Mouse (Mus musculus): ENCODE measurements around the gene Cdk5r1. TPM values are rescaled to one million over a fixed set of nuclear protein-coding genes. Genes with fewer than 3 reads are reported as not detected.
"Not testable (repeated sequence)": the region's sequence is repeated elsewhere in the genome, so short reads cannot be mapped to it uniquely, and the experiment has no call there.

Gene Cdk5r1
- polyA plus RNA-seq (2015; fragmentation: Nextera tagmentation; extraction: Ambion mirVana): 81.6 and 90.9 TPM in 2 replicates

DNA sequence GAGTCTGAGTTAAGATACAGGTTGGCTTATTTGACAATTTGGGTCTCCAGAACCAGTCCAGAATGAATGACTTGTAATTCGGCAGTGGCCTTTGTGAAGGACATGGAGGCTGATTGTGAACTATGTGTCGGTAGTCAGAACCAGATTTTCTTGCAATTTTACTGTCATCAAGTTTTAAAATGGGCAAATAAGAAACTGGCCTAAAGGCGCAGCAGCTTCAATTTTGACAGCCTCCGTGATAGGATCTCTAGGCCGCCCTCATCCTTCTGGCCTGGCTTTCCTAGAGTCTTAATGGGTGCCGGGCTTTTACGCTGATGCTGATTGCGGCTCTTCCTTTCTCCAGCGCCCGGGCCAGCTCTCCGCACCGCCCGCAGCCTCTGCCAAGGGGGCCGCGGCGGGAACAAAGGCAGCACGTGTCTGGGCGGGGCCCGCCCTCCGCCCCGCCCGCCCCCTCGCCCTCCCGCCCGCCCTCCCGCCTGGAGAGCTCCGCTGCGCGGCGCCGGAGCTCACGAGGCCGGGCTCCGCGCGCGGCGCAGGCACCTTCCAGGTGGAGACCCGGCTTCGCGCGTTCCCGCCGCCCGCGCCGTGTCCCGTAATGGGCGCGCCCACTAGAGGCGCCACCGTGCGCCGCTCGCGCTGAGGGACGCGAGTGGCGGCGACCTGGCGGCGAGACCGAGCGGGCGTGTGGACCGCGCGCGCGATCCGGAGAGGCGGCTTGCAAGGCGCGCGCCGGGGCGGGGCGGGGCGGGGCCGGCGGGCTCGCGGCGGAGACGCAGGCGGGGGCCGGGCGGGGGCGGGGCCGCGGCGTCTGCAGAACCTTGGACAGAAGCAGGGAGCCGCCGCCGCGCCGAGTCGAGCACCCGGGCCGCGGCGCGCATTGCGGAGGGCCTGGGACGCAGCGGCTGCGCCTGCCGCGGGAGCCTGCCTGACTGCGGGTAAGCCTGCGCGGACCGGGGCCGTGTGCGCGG is at the start of gene Cdk5r1:
TSS of gene Cdk5r1 (plus strand) at position 802 of the 968 bp plus-strand sequence.
- Histone ChIP-seq H3K27ac (replicated peaks) (peak within 1 kb of the TSS; percentile 98), H3K27me3 (no peaks in the 10 kb centered on the region), H3K36me3 (peaks cover 12% of the 10 kb centered on the region), H3K4me2 (peak within 1 kb of the TSS; percentile 94), H3K9ac (peak within 1 kb of the TSS; percentile 95), H3K4me3 (peak within 1 kb of the TSS; percentile 75), H3K4me1 (replicated peaks) (peaks cover 22% of the 10 kb centered on the region), H3K9me3 (no peaks in the 10 kb centered on the region)
- WGBS: 1% methylated on average over 65 of the region's 116 CpGs
- peak; percentile 92 for ATAC-seq (ENCODE audit: low FRiP score, low read depth)

GRCm38 (mm10) chr11:80428381-80429008 is 48.3 kb upstream of the Cdk5r1 start, which contains the start of gene Psmd11:
Gene Psmd11, plus strand, starts transcription at chr11:80428615.
- peak within 1 kb of the TSS; percentile 93 for H3K27ac ChIP-seq (replicated peaks)
- peak; percentile 99 for ATAC-seq (ENCODE audit: low FRiP score, low read depth)
- peak within 1 kb of the TSS; percentile 70 for H3K4me2 ChIP-seq
- H3K4me1 ChIP-seq (replicated peaks): peaks cover 11% of the 10 kb centered on the region
- H3K36me3 ChIP-seq: peaks cover 17% of the 10 kb centered on the region
- H3K27me3 ChIP-seq: no peaks in the 10 kb centered on the region
- H3K9ac ChIP-seq: peak within 1 kb of the TSS; percentile 96
- H3K4me3 ChIP-seq: peak within 1 kb of the TSS; percentile 95
- H3K9me3 ChIP-seq: no peaks in the 10 kb centered on the region
- WGBS: under 1% methylated on average over 51 of the region's 58 CpGs

DNA sequence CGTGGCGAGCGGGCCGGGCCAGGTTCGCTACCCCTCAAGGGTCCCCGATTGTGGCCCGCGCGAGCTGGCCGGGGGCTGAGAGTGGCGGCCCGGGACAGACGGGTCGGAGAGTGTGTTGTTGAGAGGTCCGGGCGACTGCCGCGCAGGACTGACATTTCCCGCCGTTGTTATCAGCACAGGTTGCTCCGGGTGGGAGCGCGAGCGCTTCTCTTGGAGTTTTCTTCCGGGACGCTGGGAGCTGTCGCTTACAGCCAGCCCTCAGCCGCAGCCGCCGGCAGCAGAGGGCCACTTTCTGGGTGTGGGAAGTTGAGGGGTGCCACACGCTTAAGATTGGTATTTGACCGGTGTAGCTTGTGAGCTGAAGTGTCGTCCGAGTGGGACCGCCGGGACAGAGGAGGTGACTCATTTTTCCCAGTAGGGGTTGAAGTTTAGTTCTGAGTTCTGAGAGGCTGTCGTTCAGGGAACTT is 47.8 kb upstream of the Cdk5r1 start:
- under 1% methylated on average over 35 of the region's 37 CpGs for WGBS
- Histone ChIP-seq H3K27me3 (no peaks in the 10 kb centered on the region), H3K27ac (replicated peaks) (peak overlapping the region; percentile 93), H3K4me2 (peak overlapping the region; percentile 70), H3K9ac (peak overlapping the region; percentile 96), H3K9me3 (no peaks in the 10 kb centered on the region), H3K36me3 (peaks cover 18% of the 10 kb centered on the region), H3K4me3 (peak overlapping the region; percentile 95), H3K4me1 (replicated peaks) (peaks cover 11% of the 10 kb centered on the region)
- no peak for ATAC-seq (ENCODE audit: low FRiP score, low read depth)

- H3K4me2 ChIP-seq: peak overlapping the region; percentile 70
- peaks cover 19% of the 10 kb centered on the region for H3K36me3 ChIP-seq
- H3K4me1 ChIP-seq (replicated peaks): peaks cover 11% of the 10 kb centered on the region
- peak overlapping the region; percentile 95 for H3K4me3 ChIP-seq
- no peaks in the 10 kb centered on the region for H3K27me3 ChIP-seq
- H3K27ac ChIP-seq (replicated peaks): no peak overlapping the region
- 63% methylated on average over 14 of the region's 14 CpGs for WGBS
- no peaks in the 10 kb centered on the region for H3K9me3 ChIP-seq
- no peak for ATAC-seq (ENCODE audit: low FRiP score, low read depth)
- H3K9ac ChIP-seq: peak overlapping the region; percentile 96
Measured at GRCm38 (mm10) chr11:80429500-80430166, 47.2 kb upstream of the Cdk5r1 start.

- WGBS: 94% methylated on average over 3 of the region's 3 CpGs
- Histone ChIP-seq H3K9me3 (no peaks in the 10 kb centered on the region), H3K36me3 (peaks cover 23% of the 10 kb centered on the region), H3K4me3 (no peak overlapping the region), H3K27me3 (no peaks in the 10 kb centered on the region), H3K27ac (replicated peaks) (no peak overlapping the region), H3K9ac (no peak overlapping the region), H3K4me1 (replicated peaks) (peaks cover 11% of the 10 kb centered on the region), H3K4me2 (no peak overlapping the region)
- no peak for ATAC-seq (ENCODE audit: low FRiP score, low read depth)
Measured at GRCm38 (mm10) chr11:80430366-80430910, 46.4 kb upstream of the Cdk5r1 start.

DNA sequence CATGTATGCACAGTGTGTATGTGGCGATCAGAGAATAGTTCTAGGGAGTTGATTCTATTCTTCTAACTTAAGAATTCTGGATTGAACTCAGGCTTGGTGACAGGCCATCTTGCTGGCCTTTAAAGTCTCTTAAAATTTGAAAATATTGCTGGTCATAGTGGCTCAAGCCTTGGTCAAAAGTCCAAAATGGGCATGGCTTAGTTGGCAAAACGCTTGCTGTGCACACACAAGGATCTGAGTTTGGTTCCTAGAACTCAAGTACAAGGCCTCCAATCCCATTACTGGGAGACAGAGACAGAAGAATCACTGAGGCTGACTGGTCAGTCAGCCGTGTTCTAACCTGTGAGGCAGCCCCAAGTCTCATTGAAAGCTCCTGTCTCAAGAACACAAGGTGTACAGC is 29.9 kb upstream of the Cdk5r1 start:
- WGBS: 95% methylated on average over 3 of the region's 3 CpGs
- Histone ChIP-seq H3K4me2 (no peak overlapping the region), H3K4me3 (no peak overlapping the region), H3K27ac (replicated peaks) (no peak overlapping the region), H3K27me3 (no peaks in the 10 kb centered on the region), H3K9me3 (no peaks in the 10 kb centered on the region), H3K36me3 (peaks cover 41% of the 10 kb centered on the region), H3K4me1 (replicated peaks) (no peaks in the 10 kb centered on the region), H3K9ac (no peak overlapping the region)
- no peak for ATAC-seq (ENCODE audit: low FRiP score, low read depth)

DNA sequence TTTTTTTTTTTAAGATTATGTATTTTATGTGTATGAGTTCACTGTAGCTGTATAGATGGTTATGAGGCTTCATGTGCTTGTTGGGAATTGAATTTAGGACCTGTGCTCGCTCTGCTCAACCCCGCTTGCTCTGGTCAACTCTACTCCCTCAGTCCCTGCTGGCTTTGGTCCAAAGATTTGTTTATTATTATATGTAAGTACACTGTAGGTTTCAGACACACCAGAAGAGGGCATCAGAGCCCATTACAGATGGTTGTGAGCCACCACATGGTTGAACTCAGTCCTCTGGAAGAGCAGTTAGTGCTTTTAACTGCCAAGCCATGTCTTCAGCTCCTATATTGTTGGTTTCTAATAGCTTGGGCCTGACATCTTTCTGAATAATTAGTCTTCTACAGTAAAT is 27.0 kb upstream of the Cdk5r1 start:
- H3K27ac ChIP-seq (replicated peaks): no peak overlapping the region
- WGBS: 98% methylated on average over 2 of the region's 2 CpGs

GRCm38 (mm10) chr11:80452242-80452641 is 24.6 kb upstream of the Cdk5r1 start:
- ATAC-seq (ENCODE audit: low FRiP score, low read depth): no peak
- no peak overlapping the region for H3K9ac ChIP-seq
- no peak overlapping the region for H3K27ac ChIP-seq (replicated peaks)
- H3K4me1 ChIP-seq (replicated peaks): no peaks in the 10 kb centered on the region
- 91% methylated on average over 3 of the region's 3 CpGs for WGBS
- H3K4me3 ChIP-seq: no peak overlapping the region
- peaks cover 42% of the 10 kb centered on the region for H3K36me3 ChIP-seq
- no peak overlapping the region for H3K4me2 ChIP-seq
- no peaks in the 10 kb centered on the region for H3K9me3 ChIP-seq
- no peaks in the 10 kb centered on the region for H3K27me3 ChIP-seq

More for the DNA sequence above, 27.0 kb upstream of the Cdk5r1 start:
- Histone ChIP-seq H3K4me2 (no peak overlapping the region), H3K4me1 (replicated peaks) (no peaks in the 10 kb centered on the region), H3K9ac (no peak overlapping the region), H3K4me3 (no peak overlapping the region), H3K27me3 (no peaks in the 10 kb centered on the region), H3K9me3 (no peaks in the 10 kb centered on the region), H3K36me3 (peaks cover 45% of the 10 kb centered on the region)
- no peak for ATAC-seq (ENCODE audit: low FRiP score, low read depth)

DNA sequence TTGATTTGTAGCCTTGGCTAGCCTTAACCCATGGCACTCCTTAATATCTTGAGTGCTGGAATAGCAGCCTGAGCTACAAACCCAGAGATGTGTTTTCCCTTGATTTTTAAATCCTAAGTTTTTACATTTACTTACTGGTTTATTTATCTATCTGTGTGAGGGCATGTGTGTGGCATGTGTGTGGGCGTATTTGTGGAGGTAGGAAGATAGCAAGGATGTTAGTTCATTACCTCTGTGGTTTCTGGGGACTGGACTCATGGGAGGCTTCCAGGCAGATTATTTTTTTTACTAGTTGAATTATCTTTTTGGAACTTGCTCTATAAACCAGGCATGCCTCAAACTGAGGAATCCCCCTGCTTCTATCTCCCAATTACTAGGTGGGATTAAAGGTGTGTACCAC is 23.6 kb upstream of the Cdk5r1 start:
- H3K27ac ChIP-seq (replicated peaks): no peak overlapping the region
- no peak overlapping the region for H3K4me2 ChIP-seq
- H3K27me3 ChIP-seq: no peaks in the 10 kb centered on the region
- no peaks in the 10 kb centered on the region for H3K4me1 ChIP-seq (replicated peaks)
- H3K9ac ChIP-seq: no peak overlapping the region
- whole genome bisulfite sequencing: 91% methylated on average over 1 of the region's 1 CpGs
- no peak for ATAC-seq (ENCODE audit: low FRiP score, low read depth)
- no peak overlapping the region for H3K4me3 ChIP-seq
- peaks cover 44% of the 10 kb centered on the region for H3K36me3 ChIP-seq
- no peaks in the 10 kb centered on the region for H3K9me3 ChIP-seq

DNA sequence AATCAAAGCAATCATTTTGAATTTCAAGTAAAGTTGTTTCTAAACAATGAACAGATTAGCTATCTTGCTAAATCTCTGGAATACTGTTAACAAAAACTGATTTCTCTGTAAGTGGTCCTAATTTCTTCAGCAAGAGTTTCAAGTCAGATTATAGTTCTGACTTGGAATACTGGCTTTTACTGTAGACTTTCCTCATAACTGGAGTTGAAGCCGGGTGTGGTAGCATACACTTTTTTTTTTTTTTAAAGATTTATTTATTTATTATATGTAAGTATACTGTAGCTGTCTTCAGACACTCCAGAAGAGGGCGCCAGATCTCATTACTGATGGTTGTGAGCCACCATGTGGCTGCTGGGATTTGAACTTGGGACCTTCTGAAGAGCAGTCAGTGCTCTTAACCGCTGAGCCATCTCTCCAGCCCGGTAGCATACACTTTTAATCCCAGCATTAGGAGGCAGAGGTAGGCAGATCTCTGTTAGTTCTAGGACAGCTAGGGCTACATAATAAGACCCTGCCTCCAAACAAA is 13.2 kb upstream of the Cdk5r1 start:
- 91% methylated on average over 4 of the region's 4 CpGs for WGBS
- peaks cover 82% of the 10 kb centered on the region for H3K36me3 ChIP-seq
- H3K9ac ChIP-seq; H3K4me2 ChIP-seq; H3K4me3 ChIP-seq; H3K4me1 ChIP-seq (replicated peaks); H3K9me3 ChIP-seq; H3K27ac ChIP-seq (replicated peaks); ATAC-seq (ENCODE audit: low FRiP score, low read depth); H3K27me3 ChIP-seq: not testable (repeated sequence)

DNA sequence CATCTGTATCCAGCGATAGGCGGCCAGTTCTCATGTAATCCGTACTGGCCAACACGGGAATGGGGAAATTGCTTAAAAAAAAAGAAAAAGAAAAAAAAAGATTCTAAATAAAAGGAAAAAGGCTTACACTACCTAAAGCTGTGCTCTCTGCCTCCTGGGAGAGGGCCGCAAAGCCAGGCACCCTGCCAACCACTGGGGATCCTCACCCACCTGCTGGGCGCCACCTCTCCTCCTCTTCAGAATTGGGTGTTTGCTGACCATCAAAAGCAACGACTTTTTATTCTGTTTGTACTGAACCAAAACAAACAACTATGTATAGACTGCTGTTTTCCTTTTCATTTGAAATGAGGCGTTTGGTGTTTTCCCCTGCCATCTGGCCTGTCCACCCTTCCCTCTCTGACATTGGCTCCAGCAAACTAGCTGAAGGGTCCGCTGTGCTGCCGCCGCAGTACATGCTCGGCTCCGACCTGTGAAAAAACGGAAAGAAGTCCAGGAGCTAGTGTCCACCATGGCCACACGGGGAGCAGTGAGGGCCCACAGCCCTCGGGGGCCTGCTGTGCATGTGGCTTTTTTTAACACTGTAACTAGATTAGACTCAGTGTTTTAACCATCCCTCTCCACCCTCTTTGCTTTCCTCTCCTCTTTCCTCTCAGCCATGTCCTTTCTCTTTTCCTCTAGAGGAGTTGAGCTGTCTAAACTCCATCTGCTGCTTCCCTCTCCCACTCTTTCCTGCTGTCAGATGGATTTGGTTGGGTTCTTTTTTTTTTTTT is 4.8 kb upstream of the Cdk5r1 start:
- 74% methylated on average over 16 of the region's 16 CpGs for WGBS
- no peaks in the 10 kb centered on the region for H3K9me3 ChIP-seq
- H3K4me3 ChIP-seq: no peak overlapping the region
- no peak overlapping the region for H3K4me2 ChIP-seq
- H3K27me3 ChIP-seq: no peaks in the 10 kb centered on the region
- H3K27ac ChIP-seq (replicated peaks): no peak overlapping the region; the same call in 1 of the 2 replicates
- peaks cover 11% of the 10 kb centered on the region; the same call in 1 of the 2 replicates for H3K4me1 ChIP-seq (replicated peaks)
- no peak overlapping the region for H3K9ac ChIP-seq
- H3K36me3 ChIP-seq: peaks cover 53% of the 10 kb centered on the region
- ATAC-seq (ENCODE audit: low FRiP score, low read depth): no peak
